In genomic region chr13:63324978-63325848, GRCm38 (mm10) we compare ENCODE assay signal across 9 mouse cellular contexts.
DNase-seq lines count a peak whose midpoint lies in the region; ATAC-seq lines count a peak whose summit lies in the region.
"Had no signal": no experiment of that assay in that cellular context is flagged by ENCODE, and none has a peak within 500 bp of the region (broad histone marks: within the 10 kb centered on the region; RNA-seq: fewer than 3 reads in every experiment).

No protein-coding gene starts in this region.

- no peak overlapping the region for H3K4me3 ChIP-seq in neural tube, embryonic 13.5 days
- H3K4me3 ChIP-seq in stomach, embryonic 15.5 days (replicated peaks): no peak overlapping the region

- ATAC-seq in neural tube, embryonic 13.5 days (ENCODE audit: low read depth): no peak
- no peak for ATAC-seq in stomach, embryonic 15.5 days (ENCODE audit: insufficient read depth, low FRiP score, low read depth)

- peak overlapping the region; percentile 39; the same call in 1 of the 2 replicates for H3K27ac ChIP-seq in neural tube, embryonic 13.5 days (replicated peaks)
- peak overlapping the region; percentile 50 for H3K27ac ChIP-seq in stomach, embryonic 15.5 days

- H3K27me3 ChIP-seq in neural tube, embryonic 13.5 days: no peaks in the 10 kb centered on the region
- H3K27me3 ChIP-seq in stomach, embryonic 15.5 days (replicated peaks): no peaks in the 10 kb centered on the region
- H3K27me3 ChIP-seq: CH12.LX had no signal

- no peaks in the 10 kb centered on the region for H3K9me3 ChIP-seq in neural tube, embryonic 13.5 days
- no peaks in the 10 kb centered on the region for H3K9me3 ChIP-seq in stomach, embryonic 15.5 days

- H3K4me1 ChIP-seq in neural tube, embryonic 13.5 days (replicated peaks): peaks cover 44% of the 10 kb centered on the region
- peaks cover 12% of the 10 kb centered on the region; the same call in 1 of the 2 replicates for H3K4me1 ChIP-seq in stomach, embryonic 15.5 days

- H3K9ac ChIP-seq in neural tube, embryonic 13.5 days: no peak overlapping the region
- H3K9ac ChIP-seq in stomach, embryonic 15.5 days: no peak overlapping the region

- peak; percentile 38 for DNase-seq in embryo, embryonic 10 days (ENCODE audit: low spot score)
- no peak for DNase-seq in embryo, embryonic 11 days
- no peak for DNase-seq in neural tube, embryonic 10.5 days (ENCODE audit: extremely low spot score, low spot score)
- peak; percentile 16 for DNase-seq in induced T-regulatory cell, adult 2 months (ENCODE audit: low read depth)
- no peak for DNase-seq in cerebellum, adult 9-11 months
- DNase-seq in B cell, adult 2 months: no peak

- no peak overlapping the region for H3K4me2 ChIP-seq in neural tube, embryonic 13.5 days
- H3K4me2 ChIP-seq in stomach, embryonic 15.5 days: no peak overlapping the region

- 82% methylated on average over 10 of the region's 10 CpGs for WGBS in neural tube, embryonic 13.5 days
- 62% methylated on average over 10 of the region's 10 CpGs for WGBS in stomach, embryonic 15.5 days

- peaks cover 4% of the 10 kb centered on the region; the same call in 1 of the 2 replicates for H3K36me3 ChIP-seq in neural tube, embryonic 13.5 days
- no peaks in the 10 kb centered on the region for H3K36me3 ChIP-seq in stomach, embryonic 15.5 days

Comparison
In these comparisons a context has a peak if more than half of its experiments do, and no peak if none do; other contexts are left out.
1. DNase-seq: peak in embryo, embryonic 10 days (single experiment) and induced T-regulatory cell, adult 2 months (single experiment); none in embryo, embryonic 11 days (single experiment), neural tube, embryonic 10.5 days (single experiment), cerebellum, adult 9-11 months (single experiment) and B cell, adult 2 months (0 of 2).